Mouse (Mus musculus): ENCODE measurements around the gene Doc2a. TPM values are rescaled to one million over a fixed set of nuclear protein-coding genes. Genes with fewer than 3 reads are reported as not detected.

The Doc2a gene
- total and polyA plus RNA-seq, 3 experiments, result 2.3 TPM; not detected in 2

DNA sequence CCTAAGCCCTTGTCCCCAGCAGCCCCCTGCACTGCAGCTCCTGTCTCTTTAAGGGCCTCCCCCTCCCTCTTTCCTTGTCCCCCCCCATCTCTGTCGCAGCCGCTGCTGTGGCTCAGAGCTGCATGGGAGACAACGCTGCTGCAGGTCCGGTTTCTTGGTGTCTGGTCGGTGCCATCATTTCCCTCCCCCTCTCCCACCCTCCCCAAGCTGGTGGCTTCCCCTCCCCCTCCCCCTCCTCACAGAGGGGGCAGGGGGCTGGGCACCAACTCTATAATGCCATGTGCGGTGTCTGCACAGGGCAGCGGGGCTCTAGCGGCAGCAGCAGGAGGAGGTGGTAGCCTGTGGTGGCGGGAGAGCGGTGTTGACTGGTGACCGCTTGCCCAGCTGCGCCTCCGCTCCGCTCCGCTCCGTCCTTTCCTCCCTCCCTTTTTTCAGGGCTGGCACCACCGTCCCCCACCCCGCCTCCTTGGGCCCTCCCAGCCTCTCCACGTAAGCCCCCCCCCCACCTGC lies 24.0 kb upstream of the Doc2a start:
- Histone ChIP-seq H3K4me1 (ENCODE audit: control insufficient read depth in 1 of 2, insufficient read depth in 2 of 2, low read length in 2 of 2) (peaks cover 2 to 8% of the 10 kb centered on the region in 2 experiments; a peak in 2 of 4 replicates), H3K4me3 (ENCODE audit: control insufficient read depth in 1 of 2, insufficient read depth in 1 of 2, low read depth in 2 of 2, low read length in 2 of 2) (no peak overlapping the region), H3K79me2 (ENCODE audit: control insufficient read depth, insufficient read depth, low read length, poor library complexity) (no peaks in the 10 kb centered on the region), H3K9me3 (replicated peaks; ENCODE audit: insufficient read depth, low read length) (no peaks in the 10 kb centered on the region), H3K9ac (ENCODE audit: control insufficient read depth, low read depth, low read length, poor library complexity, severe bottlenecking) (no peak overlapping the region), H3K36me3 (ENCODE audit: control insufficient read depth in 1 of 2, insufficient read depth in 2 of 2, low read length in 2 of 2) (no peaks in the 10 kb centered on the region), H3K27ac (ENCODE audit: control insufficient read depth, low read depth, low read length) (no peak overlapping the region), H3K27me3 (ENCODE audit: control insufficient read depth in 1 of 2, insufficient read depth in 2 of 2, low read length in 2 of 2) (no peaks in the 10 kb centered on the region)
- TF ChIP-seq CHD1 (IDR thresholded peaks at IDR 0.05; ENCODE audit: low read depth, low read length) (no peak), ZC3H11A (IDR thresholded peaks at IDR 0.05; ENCODE audit: low read depth, low read length) (no peak), MAX (IDR thresholded peaks at IDR 0.05; ENCODE audit: low read length) (no peak), ZKSCAN1 (IDR thresholded peaks at IDR 0.05; ENCODE audit: low read depth, low read length) (no peak), MAZ (IDR thresholded peaks at IDR 0.05; ENCODE audit: low read depth, low read length) (no peak), MYB (IDR thresholded peaks at IDR 0.05; ENCODE audit: low read depth, low read length) (no peak), KAT2A (conservative IDR thresholded peaks at IDR 0.05; ENCODE audit: low read depth, low read length) (no peak)
- DNase-seq (ENCODE audit: low read depth, low spot score), result no peak

DNA sequence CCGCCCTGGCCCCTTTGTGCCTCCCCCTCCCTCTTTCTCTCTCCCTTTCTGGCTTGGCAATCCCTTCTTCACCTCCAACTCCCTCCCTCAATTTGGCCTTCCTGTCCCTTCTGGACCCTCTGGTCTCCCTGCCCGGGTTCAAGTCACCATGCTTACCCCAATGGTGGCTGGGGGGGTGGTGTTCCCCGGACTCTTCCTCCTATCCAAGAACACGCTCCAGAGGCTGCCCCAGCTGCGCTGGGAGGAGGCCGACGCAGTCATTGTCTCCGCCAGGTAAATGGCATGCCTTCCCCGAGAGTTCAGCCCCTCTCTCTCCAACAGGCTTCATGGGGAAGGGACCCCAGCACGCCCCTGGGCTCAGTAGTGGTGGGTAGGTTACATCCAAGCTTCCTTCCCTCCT lies 23.3 kb upstream of the Doc2a start:
- H3K27ac ChIP-seq (ENCODE audit: control insufficient read depth, low read depth, low read length), result no peak overlapping the region
- H3K4me1 ChIP-seq (ENCODE audit: control insufficient read depth in 1 of 2, insufficient read depth in 2 of 2, low read length in 2 of 2), result peaks cover 2 to 8% of the 10 kb centered on the region in 2 experiments; a peak in 2 of 4 replicates
- H3K79me2 ChIP-seq (ENCODE audit: control insufficient read depth, insufficient read depth, low read length, poor library complexity), result no peaks in the 10 kb centered on the region
- DNase-seq (ENCODE audit: low read depth, low spot score), result no peak
- H3K27me3 ChIP-seq (ENCODE audit: control insufficient read depth in 1 of 2, insufficient read depth in 2 of 2, low read length in 2 of 2), result no peaks in the 10 kb centered on the region
- no peak overlapping the region for H3K9ac ChIP-seq (ENCODE audit: control insufficient read depth, low read depth, low read length, poor library complexity, severe bottlenecking)
- H3K36me3 ChIP-seq (ENCODE audit: control insufficient read depth in 1 of 2, insufficient read depth in 2 of 2, low read length in 2 of 2), result no peaks in the 10 kb centered on the region
- TF ChIP-seq USF2 (IDR thresholded peaks at IDR 0.05; ENCODE audit: borderline replicate concordance in 1 of 2, insufficient read depth in 1 of 2, low read depth in 1 of 2, low read length in 2 of 2) (no peak), MAX (IDR thresholded peaks at IDR 0.05; ENCODE audit: low read length) (no peak), HCFC1 (IDR thresholded peaks at IDR 0.05; ENCODE audit: low read depth, low read length) (no peak), MXI1 (IDR thresholded peaks at IDR 0.05; ENCODE audit: low read depth, low read length) (no peak), TAL1 (IDR thresholded peaks at IDR 0.05; ENCODE audit: low read length) (no peak), ZKSCAN1 (IDR thresholded peaks at IDR 0.05; ENCODE audit: low read depth, low read length) (no peak), POLR2AphosphoS5 (IDR thresholded peaks at IDR 0.05; ENCODE audit: borderline replicate concordance, low read depth, low read length) (no peak), CHD2 (IDR thresholded peaks at IDR 0.05; ENCODE audit: low read length) (no peak), NELFE (IDR thresholded peaks at IDR 0.05; ENCODE audit: low read depth, low read length) (no peak), ELF1 (IDR thresholded peaks at IDR 0.05; ENCODE audit: low read depth, low read length) (no peak), EP300 (IDR thresholded peaks at IDR 0.05; ENCODE audit: low read depth in 1 of 2, low read length in 2 of 2) (no peak), TBP (IDR thresholded peaks at IDR 0.05; ENCODE audit: low read depth, low read length) (no peak), SMC3 (IDR thresholded peaks at IDR 0.05; ENCODE audit: low read depth, low read length) (no peak), GATA1 (IDR thresholded peaks at IDR 0.05; ENCODE audit: low read depth, low read length) (no peak), UBTF (IDR thresholded peaks at IDR 0.05; ENCODE audit: borderline replicate concordance, insufficient read depth, low read depth, low read length) (no peak), BHLHE40 (IDR thresholded peaks at IDR 0.05; ENCODE audit: borderline replicate concordance, low read depth, low read length) (no peak), MAFK (IDR thresholded peaks at IDR 0.05; ENCODE audit: borderline replicate concordance, low read depth, low read length) (no peak), ETS1 (IDR thresholded peaks at IDR 0.05; ENCODE audit: low read depth, low read length) (no peak)
- no peaks in the 10 kb centered on the region for H3K9me3 ChIP-seq (replicated peaks; ENCODE audit: insufficient read depth, low read length)
- no peak overlapping the region for H3K4me3 ChIP-seq (ENCODE audit: control insufficient read depth in 1 of 2, insufficient read depth in 1 of 2, low read depth in 2 of 2, low read length in 2 of 2)

Data from MEL (cell line).